Mouse (Mus musculus): ENCODE measurements around the gene Catsper2.

DNA sequence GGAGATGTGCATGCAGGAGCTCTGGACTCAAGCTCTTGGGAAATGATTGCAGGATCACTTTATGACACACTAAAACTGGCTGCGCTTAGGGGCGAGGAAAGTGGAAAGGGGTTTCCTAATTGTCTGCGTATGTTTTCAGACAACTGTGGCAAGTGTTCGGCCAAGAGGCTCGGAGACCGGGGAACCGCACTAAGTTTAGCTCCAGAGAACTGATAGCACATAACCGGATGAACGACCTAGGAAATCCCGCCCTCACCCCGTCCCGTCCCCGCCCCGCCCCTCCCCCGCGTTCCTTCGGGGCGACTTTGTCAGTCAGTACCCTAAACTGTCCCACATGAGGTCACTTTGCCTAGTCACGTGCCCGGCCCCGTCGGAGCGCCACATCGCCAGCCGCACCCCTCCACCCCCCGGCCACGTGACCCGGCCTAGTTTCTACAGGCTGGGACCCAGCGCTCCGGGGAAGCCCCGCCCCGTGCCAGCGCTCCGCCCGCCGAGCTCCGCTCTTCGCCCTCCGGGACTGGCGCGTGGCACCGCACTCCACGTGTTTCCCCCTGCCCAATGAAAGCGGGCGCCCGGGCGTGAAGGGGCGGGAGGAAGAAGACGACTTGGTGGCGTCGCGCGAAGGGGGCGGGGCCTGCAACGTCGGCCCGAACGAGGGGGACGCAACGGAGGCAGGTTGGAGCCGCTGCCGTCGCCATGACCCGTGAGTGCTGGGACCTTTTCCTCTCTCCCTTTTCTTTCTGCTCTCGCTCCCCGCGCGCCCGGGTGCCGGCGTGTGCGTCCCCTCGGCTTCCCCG is 35.3 kb upstream of the Catsper2 start, which contains the start of gene Serf2:
- TF ChIP-seq CHD2 (IDR thresholded peaks at IDR 0.05; ENCODE audit: low read length) (no peak), EP300 (IDR thresholded peaks at IDR 0.05; ENCODE audit: low read depth in 1 of 2, low read length in 2 of 2) (0 out of 4 replicates have a peak, but pooled peaks of 1 of the 2 experiments have one; percentile 21)
